ENCODE assay signal across 27 mouse cellular contexts in genomic region chr2:151504226-151504625, GRCm38 (mm10). TPM values are rescaled to one million over a fixed set of nuclear protein-coding genes. Genes with fewer than 3 reads are reported as not detected.
DNase-seq lines count a peak whose midpoint lies in the region; ATAC-seq and TF ChIP-seq lines count a peak whose summit lies in the region.
"Had no signal": no experiment of that assay in that cellular context is flagged by ENCODE, and none has a peak within 500 bp of the region (broad histone marks: within the 10 kb centered on the region; RNA-seq: fewer than 3 reads in every experiment).

No protein-coding gene starts in this region.

- no peak overlapping the region for H3K4me3 ChIP-seq in liver, postnatal 0 days (ENCODE audit: low read depth, low read length)
- H3K4me3 ChIP-seq in MEL (ENCODE audit: control insufficient read depth in 1 of 2, insufficient read depth in 1 of 2, low read depth in 2 of 2, low read length in 2 of 2) = no peak overlapping the region
- H3K4me3 ChIP-seq: embryonic facial prominence, embryonic 13.5 days; heart, embryonic 15.5 days; liver, embryonic 12.5 days; lung, embryonic 15.5 days; midbrain, embryonic 12.5 days; neural tube, embryonic 13.5 days; stomach, embryonic 15.5 days had no signal

- peak; percentile 31 for TF ChIP-seq CTCF in liver, postnatal 0 days (IDR thresholded peaks at IDR 0.05; ENCODE audit: low read depth)
- peak in 2 of 3 experiments; percentile 14 to 34; a peak in 2 of 6 replicates for TF ChIP-seq CTCF in MEL (IDR thresholded peaks at IDR 0.05 in 2 of 3, conservative IDR thresholded peaks at IDR 0.05 in 1 of 3; ENCODE audit: control insufficient read depth in 1 of 3, insufficient read depth in 1 of 3, low read depth in 2 of 3, low read length in 3 of 3, poor library complexity in 1 of 3, severe bottlenecking in 1 of 3)

- no peak overlapping the region for H3K27ac ChIP-seq in liver, postnatal 0 days (ENCODE audit: low read depth)
- H3K27ac ChIP-seq in MEL (ENCODE audit: control insufficient read depth, low read depth, low read length) = no peak overlapping the region
- H3K27ac ChIP-seq: embryonic facial prominence, embryonic 13.5 days; heart, embryonic 15.5 days; liver, embryonic 12.5 days; lung, embryonic 15.5 days; midbrain, embryonic 12.5 days; neural tube, embryonic 13.5 days; stomach, embryonic 15.5 days had no signal

- no peak overlapping the region for H3K9ac ChIP-seq in liver, postnatal 0 days (replicated peaks)
- H3K9ac ChIP-seq in MEL (ENCODE audit: control insufficient read depth, low read depth, low read length, poor library complexity, severe bottlenecking) = no peak overlapping the region
- H3K9ac ChIP-seq: embryonic facial prominence, embryonic 13.5 days; heart, embryonic 15.5 days; liver, embryonic 12.5 days; lung, embryonic 15.5 days; midbrain, embryonic 12.5 days; neural tube, embryonic 13.5 days; stomach, embryonic 15.5 days had no signal

- no peaks in the 10 kb centered on the region for H3K4me1 ChIP-seq in liver, postnatal 0 days (ENCODE audit: insufficient read depth)
- H3K4me1 ChIP-seq in MEL (ENCODE audit: control insufficient read depth in 1 of 2, insufficient read depth in 2 of 2, low read length in 2 of 2) = peaks cover 2 to 6% of the 10 kb centered on the region in 2 experiments; a peak in 3 of 4 replicates
- H3K4me1 ChIP-seq: embryonic facial prominence, embryonic 13.5 days; heart, embryonic 15.5 days; lung, embryonic 15.5 days; midbrain, embryonic 12.5 days; neural tube, embryonic 13.5 days; stomach, embryonic 15.5 days had no signal

- H3K9me3 ChIP-seq in liver, postnatal 0 days (ENCODE audit: low read length) = no peaks in the 10 kb centered on the region
- no peaks in the 10 kb centered on the region for H3K9me3 ChIP-seq in MEL (replicated peaks; ENCODE audit: insufficient read depth, low read length)
- H3K9me3 ChIP-seq: embryonic facial prominence, embryonic 13.5 days; heart, embryonic 15.5 days; liver, embryonic 12.5 days; lung, embryonic 15.5 days; midbrain, embryonic 12.5 days; neural tube, embryonic 13.5 days; stomach, embryonic 15.5 days had no signal

- H3K27me3 ChIP-seq in liver, postnatal 0 days (ENCODE audit: insufficient read depth, low read length) = no peaks in the 10 kb centered on the region
- no peaks in the 10 kb centered on the region for H3K27me3 ChIP-seq in MEL (ENCODE audit: control insufficient read depth in 1 of 2, insufficient read depth in 2 of 2, low read length in 2 of 2)
- H3K27me3 ChIP-seq: embryonic facial prominence, embryonic 13.5 days; heart, embryonic 15.5 days; liver, embryonic 12.5 days; lung, embryonic 15.5 days; midbrain, embryonic 12.5 days; neural tube, embryonic 13.5 days; stomach, embryonic 15.5 days had no signal

- intact Hi-C loops in heart, postnatal 36 days (cut with DNase I) = no loop called here

- peaks cover 57% of the 10 kb centered on the region for H3K36me3 ChIP-seq in liver, postnatal 0 days (replicated peaks; ENCODE audit: insufficient read depth, low read length)
- H3K36me3 ChIP-seq in MEL (ENCODE audit: control insufficient read depth in 1 of 2, insufficient read depth in 2 of 2, low read length in 2 of 2) = peaks cover 16 to 29% of the 10 kb centered on the region in 2 experiments

- 80% methylated on average over 4 of the region's 4 CpGs for WGBS in liver, postnatal 0 days (ENCODE audit: insufficient replicate concordance)

- DNase-seq in heart, adult 11 months = peak; percentile 74
- DNase-seq in heart, postnatal 36 days = no peak
- no peak for DNase-seq in liver, postnatal 0 days
- DNase-seq in liver (no peak), MEL (ENCODE audit: low read depth, low spot score) (no peak)
- DNase-seq: cerebellum, adult 2 months; cerebellum, postnatal 36 days; heart, adult 18-20 months; kidney, adult 2 months; kidney, postnatal 14 days; spleen, adult 18-20 months; thymus, adult 2 months had no signal

- H3K79me2 ChIP-seq in MEL (ENCODE audit: control insufficient read depth, insufficient read depth, low read length, poor library complexity) = no peaks in the 10 kb centered on the region

- H3K4me2 ChIP-seq in liver, postnatal 0 days (ENCODE audit: low read depth, low read length) = no peak overlapping the region
- H3K4me2 ChIP-seq: embryonic facial prominence, embryonic 13.5 days; heart, embryonic 15.5 days; liver, embryonic 12.5 days; lung, embryonic 15.5 days; midbrain, embryonic 12.5 days; neural tube, embryonic 13.5 days; stomach, embryonic 15.5 days had no signal

- peak; percentile 5; the same call in 1 of the 2 replicates for TF ChIP-seq RAD21 in MEL (IDR thresholded peaks at IDR 0.05; ENCODE audit: low read depth, low read length)

- TF ChIP-seq EP300 in liver, postnatal 0 days (IDR thresholded peaks at IDR 0.05; ENCODE audit: low read depth) = no peak
- TF ChIP-seq EP300 in MEL (IDR thresholded peaks at IDR 0.05; ENCODE audit: low read depth in 1 of 2, low read length in 2 of 2) = no peak

- no peak for ATAC-seq in liver, postnatal 0 days
- ATAC-seq in common myeloid progenitor, adult 5-6 weeks (replicated peaks; ENCODE audit: low read depth, poor library complexity, severe bottlenecking) = peak; percentile 50; the same call in 1 of the 2 replicates
- no peak for ATAC-seq in erythroblast, adult 5-6 weeks (replicated peaks; ENCODE audit: low FRiP score, poor library complexity, severe bottlenecking)
- ATAC-seq: forebrain, embryonic 16.5 days; liver, embryonic 12.5 days had no signal

- no peak for TF ChIP-seq POLR2A in MEL (IDR thresholded peaks at IDR 0.05; ENCODE audit: control insufficient read depth in 1 of 2, insufficient read depth in 1 of 2, low read depth in 1 of 2, low read length in 2 of 2, poor library complexity in 1 of 2)

TF ChIP-seq in MEL, 35 proteins besides CTCF, POLR2A, EP300 and RAD21:
- TF ChIP-seq SMC3 (IDR thresholded peaks at IDR 0.05; ENCODE audit: low read depth, low read length) = peak; percentile 41
- no peak for TF ChIP-seq JUND (IDR thresholded peaks at IDR 0.05; ENCODE audit: low read depth, low read length)

RNA-seq across cellular contexts. Expression of gene Nsfl1c, which starts 10.2 kb away (rescaled TPM):
- total RNA-seq in heart, postnatal 36 days (2021) = 10 to 100 TPM; 79.2 to 83.6 TPM
- 49.8 and 52.9 TPM in 2 replicates for polyA plus RNA-seq in liver, postnatal 0 days (2015; fragmentation: Nextera tagmentation; extraction: Ambion mirVana)
- 182 and 199 TPM in 2 replicates for total RNA-seq in MEL (2012; rRNA removed)
- polyA plus RNA-seq in MEL (2012; ENCODE audit: insufficient read depth in 1 of 2, insufficient read length in 2 of 2, low read depth in 1 of 2, low replicate concordance in 2 of 2, missing spikeins in 1 of 2) = 100 to 1,000 TPM; 260 to 394 TPM
- total RNA-seq in common myeloid progenitor, adult 5-6 weeks (2017) = 111 and 129 TPM in 2 replicates
- total RNA-seq in erythroblast, adult 5-6 weeks (2015; ENCODE audit: low replicate concordance) = 4.8 and 16.1 TPM in 2 replicates
- total RNA-seq in erythroblast, adult 5-6 weeks (2017; ENCODE audit: low replicate concordance) = 14.5 and 15.8 TPM in 2 replicates

RNA-seq across cellular contexts. Expression of gene 4921509C19Rik, which starts 28.3 kb away (rescaled TPM):
- not detected for total RNA-seq in heart, postnatal 36 days (2021)
- polyA plus RNA-seq in liver, postnatal 0 days (2015; fragmentation: Nextera tagmentation; extraction: Ambion mirVana) = not detected in 2 replicates
- not detected in 2 replicates for total RNA-seq in MEL (2012; rRNA removed)
- polyA plus RNA-seq in MEL (2012; ENCODE audit: insufficient read depth in 1 of 2, insufficient read length in 2 of 2, low read depth in 1 of 2, low replicate concordance in 2 of 2, missing spikeins in 1 of 2) = not detected
- total RNA-seq in common myeloid progenitor, adult 5-6 weeks (2017) = not detected in 2 replicates
- not detected in 2 replicates for total RNA-seq in erythroblast, adult 5-6 weeks (2015; ENCODE audit: low replicate concordance)
- total RNA-seq in erythroblast, adult 5-6 weeks (2017; ENCODE audit: low replicate concordance) = not detected in 2 replicates
- total RNA-seq: adrenal gland, postnatal 36 days; gastrocnemius, adult 18-20 months; heart, adult 18-20 months; hematopoietic stem cell, adult 5-6 weeks; megakaryocyte progenitor cell, adult 5-6 weeks had no signal
- polyA plus RNA-seq: cerebellum, adult 2 months; embryonic facial prominence, embryonic 13.5 days; forebrain, embryonic 16.5 days; heart, embryonic 15.5 days; kidney, adult 2 months; limb, embryonic 11.5 days; liver, embryonic 12.5 days; lung, embryonic 15.5 days; midbrain, embryonic 12.5 days; neural tube, embryonic 13.5 days; stomach, embryonic 15.5 days; thymus, adult 2 months had no signal

RNA-seq across cellular contexts. Expression of gene Fkbp1a, which starts 38.1 kb away (rescaled TPM):
- total RNA-seq in heart, postnatal 36 days (2021) = 100 to 1,000 TPM; 213 to 229 TPM
- polyA plus RNA-seq in liver, postnatal 0 days (2015; fragmentation: Nextera tagmentation; extraction: Ambion mirVana) = 121 and 128 TPM in 2 replicates
- 26.2 and 33.0 TPM in 2 replicates for total RNA-seq in MEL (2012; rRNA removed)
- polyA plus RNA-seq in MEL (2012; ENCODE audit: insufficient read depth in 1 of 2, insufficient read length in 2 of 2, low read depth in 1 of 2, low replicate concordance in 2 of 2, missing spikeins in 1 of 2) = 1,000 to 10,000 TPM in 1 of 2 experiments, 100 to 1,000 TPM in 1; 304 to 1,080 TPM
- total RNA-seq in common myeloid progenitor, adult 5-6 weeks (2017) = 31.1 and 35.6 TPM in 2 replicates
- total RNA-seq in erythroblast, adult 5-6 weeks (2015; ENCODE audit: low replicate concordance) = 11.3 and 18.0 TPM in 2 replicates
- total RNA-seq in erythroblast, adult 5-6 weeks (2017; ENCODE audit: low replicate concordance) = 1.3 and 2.8 TPM in 2 replicates
